Mouse (Mus musculus): ENCODE data around the gene Il1rl1. TPM values are rescaled to one million over a fixed set of nuclear protein-coding genes. Genes with fewer than 3 reads are reported as not detected.

The Il1rl1 gene
- polyA plus RNA-seq, 1 experiment from 2014 or later = 8.6 TPM

GRCm38 (mm10) chr1:40414863-40415656, 14.3 kb upstream of the Il1rl1 start:
- ATAC-seq = no peak
- Histone ChIP-seq H3K9ac (ENCODE audit: low read depth, low read length) (no peak overlapping the region), H3K27ac (ENCODE audit: low read depth, low read length) (no peak overlapping the region), H3K27me3 (replicated peaks; ENCODE audit: control insufficient read depth, insufficient read depth, low read length) (no peaks in the 10 kb centered on the region), H3K4me3 (ENCODE audit: low read depth, low read length) (no peak overlapping the region), H3K36me3 (ENCODE audit: control insufficient read depth, insufficient read depth) (no peaks in the 10 kb centered on the region), H3K4me2 (replicated peaks; ENCODE audit: low read depth) (no peak overlapping the region), H3K4me1 (replicated peaks; ENCODE audit: control insufficient read depth, insufficient read depth, low read length) (no peaks in the 10 kb centered on the region), H3K9me3 (ENCODE audit: control insufficient read depth) (no peaks in the 10 kb centered on the region)
- TF ChIP-seq CTCF (IDR thresholded peaks at IDR 0.05; ENCODE audit: low read depth) = no peak
- WGBS = 55% methylated on average over 7 of the region's 7 CpGs

GRCm38 (mm10) chr1:40417034-40417433, 12.3 kb upstream of the Il1rl1 start:
- Histone ChIP-seq H3K27me3 (replicated peaks; ENCODE audit: control insufficient read depth, insufficient read depth, low read length) (no peaks in the 10 kb centered on the region), H3K9ac (ENCODE audit: low read depth, low read length) (no peak overlapping the region), H3K4me1 (replicated peaks; ENCODE audit: control insufficient read depth, insufficient read depth, low read length) (no peaks in the 10 kb centered on the region), H3K9me3 (ENCODE audit: control insufficient read depth) (no peaks in the 10 kb centered on the region), H3K4me2 (replicated peaks; ENCODE audit: low read depth) (no peak overlapping the region), H3K4me3 (ENCODE audit: low read depth, low read length) (no peak overlapping the region), H3K27ac (ENCODE audit: low read depth, low read length) (no peak overlapping the region), H3K36me3 (ENCODE audit: control insufficient read depth, insufficient read depth) (no peaks in the 10 kb centered on the region)
- no peak for ATAC-seq
- WGBS = 78% methylated on average over 2 of the region's 2 CpGs
- no peak for TF ChIP-seq CTCF (IDR thresholded peaks at IDR 0.05; ENCODE audit: low read depth)

DNA sequence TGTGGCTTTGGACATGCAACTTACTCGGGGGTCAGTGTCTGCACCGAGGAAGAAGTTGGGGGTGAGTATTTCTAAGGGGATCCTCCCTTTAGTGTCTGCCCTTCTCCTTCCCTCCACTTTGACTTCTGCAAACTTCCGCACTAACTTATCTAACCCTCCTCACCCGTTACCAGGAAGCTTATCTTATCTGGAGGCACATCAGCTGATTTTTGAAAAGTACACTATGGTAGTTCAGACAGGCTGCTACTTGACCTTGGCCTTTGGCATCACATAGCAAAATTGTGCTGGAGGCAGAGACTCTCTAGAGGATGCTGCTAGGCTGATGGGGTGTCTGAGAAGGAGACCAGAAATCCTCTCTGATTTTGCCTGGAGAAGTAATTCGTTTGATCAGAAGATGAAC, 10.9 kb upstream of the Il1rl1 start:
- no peak overlapping the region for H3K27ac ChIP-seq (ENCODE audit: low read depth, low read length)
- no peaks in the 10 kb centered on the region for H3K36me3 ChIP-seq (ENCODE audit: control insufficient read depth, insufficient read depth)
- H3K9ac ChIP-seq (ENCODE audit: low read depth, low read length) = no peak overlapping the region
- ATAC-seq = no peak
- TF ChIP-seq CTCF (IDR thresholded peaks at IDR 0.05; ENCODE audit: low read depth) = no peak
- H3K4me1 ChIP-seq (replicated peaks; ENCODE audit: control insufficient read depth, insufficient read depth, low read length) = no peaks in the 10 kb centered on the region
- no peak overlapping the region for H3K4me2 ChIP-seq (replicated peaks; ENCODE audit: low read depth)
- WGBS = 37% methylated on average over 5 of the region's 5 CpGs
- H3K4me3 ChIP-seq (ENCODE audit: low read depth, low read length) = no peak overlapping the region
- no peaks in the 10 kb centered on the region for H3K27me3 ChIP-seq (replicated peaks; ENCODE audit: control insufficient read depth, insufficient read depth, low read length)
- no peaks in the 10 kb centered on the region for H3K9me3 ChIP-seq (ENCODE audit: control insufficient read depth)

- Histone ChIP-seq H3K4me2 (replicated peaks; ENCODE audit: low read depth) (no peak overlapping the region), H3K9ac (ENCODE audit: low read depth, low read length) (no peak overlapping the region), H3K36me3 (ENCODE audit: control insufficient read depth, insufficient read depth) (no peaks in the 10 kb centered on the region), H3K27me3 (replicated peaks; ENCODE audit: control insufficient read depth, insufficient read depth, low read length) (no peaks in the 10 kb centered on the region), H3K4me1 (replicated peaks; ENCODE audit: control insufficient read depth, insufficient read depth, low read length) (no peaks in the 10 kb centered on the region), H3K9me3 (ENCODE audit: control insufficient read depth) (no peaks in the 10 kb centered on the region), H3K27ac (ENCODE audit: low read depth, low read length) (0 out of 2 replicates have a peak overlapping the region, but pooled peaks have one; percentile 17), H3K4me3 (ENCODE audit: low read depth, low read length) (no peak overlapping the region)
- peak; percentile 91 for ATAC-seq
- no peak for TF ChIP-seq CTCF (IDR thresholded peaks at IDR 0.05; ENCODE audit: low read depth)
- 52% methylated on average over 6 of the region's 6 CpGs for WGBS
Observed at GRCm38 (mm10) chr1:40423892-40424291, 5.5 kb upstream of the Il1rl1 start.

GRCm38 (mm10) chr1:40427270-40427669, 2.1 kb upstream of the Il1rl1 start:
- 81% methylated on average over 9 of the region's 9 CpGs for WGBS
- ATAC-seq = no peak

GRCm38 (mm10) chr1:40427901-40428300, 1.5 kb upstream of the Il1rl1 start:
- H3K9ac ChIP-seq (ENCODE audit: low read depth, low read length) = no peak overlapping the region
- WGBS = 73% methylated on average over 1 of the region's 1 CpGs
- no peaks in the 10 kb centered on the region for H3K9me3 ChIP-seq (ENCODE audit: control insufficient read depth)
- TF ChIP-seq CTCF (IDR thresholded peaks at IDR 0.05; ENCODE audit: low read depth) = no peak
- H3K4me3 ChIP-seq (ENCODE audit: low read depth, low read length) = no peak overlapping the region
- no peaks in the 10 kb centered on the region for H3K27me3 ChIP-seq (replicated peaks; ENCODE audit: control insufficient read depth, insufficient read depth, low read length)
- no peaks in the 10 kb centered on the region for H3K36me3 ChIP-seq (ENCODE audit: control insufficient read depth, insufficient read depth)
- H3K4me1 ChIP-seq (replicated peaks; ENCODE audit: control insufficient read depth, insufficient read depth, low read length) = no peaks in the 10 kb centered on the region
- no peak overlapping the region for H3K27ac ChIP-seq (ENCODE audit: low read depth, low read length)
- H3K4me2 ChIP-seq (replicated peaks; ENCODE audit: low read depth) = no peak overlapping the region
- no peak for ATAC-seq

More at GRCm38 (mm10) chr1:40427270-40427669, 2.1 kb upstream of the Il1rl1 start:
- Histone ChIP-seq H3K9ac (ENCODE audit: low read depth, low read length) (no peak overlapping the region), H3K36me3 (ENCODE audit: control insufficient read depth, insufficient read depth) (no peaks in the 10 kb centered on the region), H3K27me3 (replicated peaks; ENCODE audit: control insufficient read depth, insufficient read depth, low read length) (no peaks in the 10 kb centered on the region), H3K4me3 (ENCODE audit: low read depth, low read length) (no peak overlapping the region), H3K4me2 (replicated peaks; ENCODE audit: low read depth) (no peak overlapping the region), H3K9me3 (ENCODE audit: control insufficient read depth) (no peaks in the 10 kb centered on the region), H3K27ac (ENCODE audit: low read depth, low read length) (no peak overlapping the region), H3K4me1 (replicated peaks; ENCODE audit: control insufficient read depth, insufficient read depth, low read length) (no peaks in the 10 kb centered on the region)
- TF ChIP-seq CTCF (IDR thresholded peaks at IDR 0.05; ENCODE audit: low read depth) = no peak
